Mouse (Mus musculus) kidney, adult 2 months (tissue): ENCODE data around the gene Vwa7.

ENCODE experiments used
- CTCF ChIP-seq: fragments of 200-500 bp; conservative IDR thresholded peaks from 2 replicates; pipeline ENCODE4 v1.5.1; 2011; ENCODE audit warnings: low read depth, mild to moderate bottlenecking, control low read depth, low read length, moderate library complexity, mixed read lengths; ENCODE audit not compliant: insufficient read depth, insufficient read length
- POLR2A ChIP-seq: fragments of 200-500 bp; IDR thresholded peaks from one replicate; pipeline ENCODE4 v1.6.1; 2011; ENCODE audit warnings: low read depth, low read length, control low read depth

GRCm38 (mm10) chr17:35050126-35050750 lies 33.9 kb downstream of the Vwa7 start:
- TF ChIP-seq CTCF (no peak), POLR2A (peak; percentile 68)
